Mouse (Mus musculus) bone marrow macrophage, adult 2 months (primary cell): Measurements from ENCODE around the gene Fxyd6.

Source experiments
- CTCF ChIP-seq: IDR thresholded peaks from 2 replicates; pipeline ENCODE4 v1.5.1; 2012; ENCODE audit warnings: low read depth, mild to moderate bottlenecking, low read length, moderate library complexity
- POLR2A ChIP-seq: IDR thresholded peaks from 2 replicates; pipeline ENCODE4 v1.6.1; 2012; ENCODE audit warnings: mild to moderate bottlenecking, low read depth, low read length, borderline replicate concordance

GRCm38 (mm10) chr9:45337406-45337805 lies 32.6 kb upstream of the Fxyd6 start:
- no peak for TF ChIP-seq CTCF
- no peak for TF ChIP-seq POLR2A
